Mouse (Mus musculus) CD4-positive helper T cell, adult 2 months (primary cell): ENCODE measurements around the gene Cd209b.

Source experiments
- DNase-seq: peaks from one replicate; pipeline ENCODE4 v3.0.0-alpha.2; 2012; ENCODE audit warnings: low read depth, missing footprints, low spot score

The Cd209b gene

DNA sequence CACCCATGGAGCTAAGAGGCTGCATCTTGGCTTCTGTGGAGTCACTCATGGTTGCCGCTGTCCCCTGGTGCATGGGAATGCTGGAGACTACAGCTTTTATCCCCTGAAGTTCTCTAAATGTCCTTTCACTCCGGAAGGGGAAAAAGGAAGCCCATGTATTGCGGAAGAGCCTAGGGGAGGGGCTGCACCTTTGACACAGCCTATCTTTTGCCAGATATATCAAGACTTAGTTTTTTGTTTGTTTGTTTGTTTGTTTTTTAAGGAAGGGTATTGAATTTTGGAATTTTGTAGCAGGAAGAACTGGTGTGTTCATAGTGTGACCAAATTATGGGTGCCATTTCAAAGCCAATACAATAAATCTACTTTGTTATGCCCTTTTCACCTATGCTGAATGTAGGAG lies at the start of gene Cd209b:
TSS of gene Cd209b (minus strand) at position 101 of the 400 bp plus-strand sequence.
- no peak for DNase-seq

DNA sequence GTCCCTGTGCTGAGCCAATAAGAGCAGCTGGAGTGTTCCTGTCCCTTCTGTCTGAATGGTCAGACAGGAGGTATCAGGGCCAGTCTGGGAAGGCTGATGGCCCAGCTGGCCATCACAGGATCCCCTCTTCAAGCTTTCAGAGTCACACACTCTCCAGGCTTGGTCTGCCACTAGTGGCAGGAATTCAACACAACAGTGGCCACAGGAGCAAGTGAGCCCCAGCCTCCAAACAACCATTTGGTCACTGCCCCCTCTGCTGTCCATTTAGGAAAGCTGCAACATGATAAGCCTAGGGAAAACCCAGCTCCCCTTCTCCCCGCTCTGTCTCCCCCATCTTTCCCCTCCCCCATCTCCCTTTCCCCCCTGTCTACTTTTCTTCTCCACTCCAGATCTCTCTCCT lies 29.4 kb upstream of the Cd209b start:
- no peak for DNase-seq

DNA sequence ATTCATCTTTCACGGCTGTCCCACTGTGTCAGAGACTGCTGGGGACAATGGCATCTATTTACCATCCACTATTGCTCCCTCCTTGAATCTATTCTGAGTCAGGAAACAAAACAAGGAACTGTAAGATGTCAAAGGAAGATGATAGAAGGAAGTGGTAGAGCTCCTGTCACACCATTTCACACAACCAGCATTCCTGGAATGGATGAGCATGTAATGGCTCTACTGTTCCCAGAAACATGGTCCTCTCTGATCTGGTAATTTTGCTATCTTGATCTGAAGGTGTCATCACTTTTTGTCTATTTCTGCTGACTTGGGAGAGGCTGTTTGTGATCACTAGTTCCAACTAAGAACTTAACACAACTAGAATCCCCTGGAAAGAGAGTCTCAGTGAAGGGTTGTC lies 28.0 kb upstream of the Cd209b start, which contains the start of gene Cd209c:
TSS of gene Cd209c (minus strand) at position 101 of the 400 bp plus-strand sequence.
- no peak for DNase-seq

DNA sequence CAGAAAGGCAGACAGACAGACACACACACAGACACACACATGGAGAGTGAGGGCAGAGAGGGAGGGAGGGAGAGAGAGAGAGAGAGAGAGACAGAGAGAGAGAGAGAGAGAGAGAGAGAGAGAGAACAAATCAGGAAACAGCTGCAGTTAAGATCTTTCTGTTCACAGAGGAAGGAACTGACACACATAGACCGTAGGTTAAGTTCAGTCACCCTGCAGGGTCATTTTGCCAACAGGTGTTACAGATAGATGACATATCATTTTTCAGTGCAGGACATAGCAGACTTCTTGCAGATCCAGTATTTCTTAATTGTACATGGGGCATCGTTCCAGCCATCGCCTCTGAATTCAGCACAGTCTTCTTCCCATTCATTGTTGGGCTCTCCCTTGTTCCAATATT lies 13.4 kb upstream of the Cd209b start:
- no peak for DNase-seq

DNA sequence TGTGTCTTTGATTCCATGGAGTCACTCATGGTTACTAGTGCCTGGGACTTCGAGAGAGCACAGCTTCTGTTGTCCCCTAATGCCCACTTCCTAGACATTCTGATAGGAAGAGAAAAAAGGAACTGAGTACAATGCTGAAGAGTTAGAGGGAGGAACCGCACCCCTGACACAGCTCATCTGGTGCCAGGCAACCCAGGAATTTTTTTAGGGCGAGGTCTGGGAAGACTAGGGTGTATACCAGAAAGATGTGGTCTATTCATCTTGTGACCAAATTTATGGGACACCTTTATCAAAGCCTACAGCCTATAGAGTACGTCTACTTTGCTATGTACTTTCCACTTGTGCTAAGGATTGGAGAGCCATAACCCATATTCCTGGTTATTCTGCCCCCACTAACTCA lies 48.2 kb downstream of the Cd209b start, which contains the start of gene Cd209d:
TSS of gene Cd209d (minus strand) at position 101 of the 400 bp plus-strand sequence.
- DNase-seq = no peak

DNA sequence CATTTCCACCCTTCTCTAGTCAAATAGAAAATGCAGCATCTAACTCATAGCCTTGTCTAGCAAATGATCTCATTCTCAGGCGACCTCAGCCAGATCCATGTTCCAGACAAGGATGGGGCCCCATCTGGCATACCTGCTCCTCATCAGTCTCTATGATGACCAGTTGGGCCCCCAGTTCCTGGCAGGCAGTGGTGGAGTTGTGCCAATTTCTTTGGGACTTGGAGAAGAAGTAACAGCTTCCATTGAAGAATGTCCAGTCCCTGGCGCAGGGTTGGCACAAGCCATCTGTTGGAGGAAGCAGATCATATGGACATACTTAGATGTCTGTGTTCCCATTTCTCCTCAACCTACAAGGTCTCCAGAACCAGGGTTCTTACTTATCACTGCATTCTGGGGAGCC lies 50.5 kb downstream of the Cd209b start:
- DNase-seq = no peak
